In the genomic region with DNA sequence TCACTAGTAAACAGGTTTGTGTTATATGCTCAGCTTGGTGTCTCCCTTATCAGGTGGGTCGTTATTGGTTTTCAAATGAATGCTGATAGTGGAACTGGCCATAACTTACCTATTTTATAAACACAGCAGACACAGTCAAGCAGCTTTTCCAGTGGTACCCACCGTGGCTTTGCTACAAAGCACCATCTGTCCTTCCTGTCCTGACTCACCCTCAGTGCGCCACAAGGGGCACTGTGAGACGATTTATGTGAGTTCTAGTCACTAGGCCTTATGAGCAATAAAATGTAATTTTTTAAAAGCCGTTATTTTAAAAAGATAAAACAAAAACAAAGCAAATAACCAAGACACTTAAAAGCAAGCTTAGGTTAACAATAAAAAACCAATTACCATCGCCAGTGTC, we compare ENCODE assay signal across 9 mouse cellular contexts. TPM values are rescaled to one million over a fixed set of nuclear protein-coding genes. Genes with fewer than 3 reads are reported as not detected.
DNase-seq lines count a peak whose midpoint lies in the region; ATAC-seq and TF ChIP-seq lines count a peak whose summit lies in the region.
"Had no signal": no experiment of that assay in that cellular context is flagged by ENCODE, and none has a peak within 500 bp of the region (broad histone marks: within the 10 kb centered on the region; RNA-seq: fewer than 3 reads in every experiment).

No protein-coding gene starts in this region.

- no peaks in the 10 kb centered on the region for H3K27me3 ChIP-seq in hindbrain, embryonic 16.5 days (replicated peaks; ENCODE audit: control insufficient read depth, insufficient read depth, low read length)
- no peaks in the 10 kb centered on the region for H3K27me3 ChIP-seq in hindbrain, embryonic 13.5 days
- H3K27me3 ChIP-seq: liver, embryonic 15.5 days had no signal

- TF ChIP-seq CTCF in brain, embryonic 14.5 days (IDR thresholded peaks at IDR 0.05; ENCODE audit: borderline replicate concordance, extremely low read depth, insufficient read depth, insufficient read length), result peak; percentile 62; the same call in 1 of the 2 replicates

- peak; percentile 56 for DNase-seq in retina, postnatal 1 day
- DNase-seq in retina, embryonic 14.5 days (ENCODE audit: low spot score), result no peak
- DNase-seq in brain, embryonic 14.5 days (ENCODE audit: low read depth), result peak; percentile 62
- DNase-seq in thymus, postnatal 25 days, result peak; percentile 14
- no peak for DNase-seq in right cerebral cortex, adult 18-20 months
- DNase-seq: kidney, adult 11 months had no signal

- H3K9ac ChIP-seq in hindbrain, embryonic 16.5 days (ENCODE audit: low read depth, low read length), result no peak overlapping the region
- no peak overlapping the region for H3K9ac ChIP-seq in hindbrain, embryonic 13.5 days
- H3K9ac ChIP-seq: liver, embryonic 15.5 days had no signal

- no peak overlapping the region for H3K4me2 ChIP-seq in hindbrain, embryonic 16.5 days (ENCODE audit: low read length)
- no peak overlapping the region for H3K4me2 ChIP-seq in hindbrain, embryonic 13.5 days
- H3K4me2 ChIP-seq: liver, embryonic 15.5 days had no signal

- H3K36me3 ChIP-seq in hindbrain, embryonic 16.5 days (ENCODE audit: control insufficient read depth, insufficient read depth, low read length), result no peaks in the 10 kb centered on the region
- H3K36me3 ChIP-seq in hindbrain, embryonic 13.5 days, result no peaks in the 10 kb centered on the region
- H3K36me3 ChIP-seq: liver, embryonic 15.5 days had no signal

- TF ChIP-seq POLR2A in brain, embryonic 14.5 days (IDR thresholded peaks at IDR 0.05; ENCODE audit: borderline replicate concordance, extremely low read depth, insufficient read depth, insufficient read length, poor library complexity, severe bottlenecking), result no peak

- no peak overlapping the region for H3K4me3 ChIP-seq in hindbrain, embryonic 16.5 days (ENCODE audit: low read length)
- no peak overlapping the region for H3K4me3 ChIP-seq in hindbrain, embryonic 13.5 days
- H3K4me3 ChIP-seq: liver, embryonic 15.5 days had no signal

- 0 out of 2 replicates have a peak, but pooled peaks cover 3% of the 10 kb centered on the region for H3K4me1 ChIP-seq in hindbrain, embryonic 16.5 days (ENCODE audit: control insufficient read depth, insufficient read depth, low read depth, low read length)
- peaks cover 8% of the 10 kb centered on the region for H3K4me1 ChIP-seq in hindbrain, embryonic 13.5 days (replicated peaks)

- ATAC-seq in hindbrain, embryonic 16.5 days, result 0 out of 2 replicates have a peak, but pooled peaks have one; percentile 25
- ATAC-seq in hindbrain, embryonic 13.5 days (ENCODE audit: low FRiP score), result no peak

- WGBS in hindbrain, embryonic 16.5 days, result 54% methylated on average over 6 of the region's 6 CpGs
- 55% methylated on average over 6 of the region's 6 CpGs for WGBS in hindbrain, embryonic 13.5 days

- no peaks in the 10 kb centered on the region for H3K9me3 ChIP-seq in hindbrain, embryonic 16.5 days (ENCODE audit: control insufficient read depth, low read length)
- no peaks in the 10 kb centered on the region for H3K9me3 ChIP-seq in hindbrain, embryonic 13.5 days
- H3K9me3 ChIP-seq: liver, embryonic 15.5 days had no signal

- H3K27ac ChIP-seq in hindbrain, embryonic 16.5 days (ENCODE audit: low read depth, low read length), result no peak overlapping the region
- no peak overlapping the region for H3K27ac ChIP-seq in hindbrain, embryonic 13.5 days
- H3K27ac ChIP-seq: liver, embryonic 15.5 days had no signal

RNA-seq across cellular contexts. Expression of a gene that starts 13.8 kb away (rescaled TPM):
- polyA plus RNA-seq in hindbrain, embryonic 16.5 days (2015; fragmentation: Nextera tagmentation; extraction: Ambion mirVana), result 2.2 and 2.3 TPM in 2 replicates
- 1.1 and 1.4 TPM in 2 replicates for polyA plus RNA-seq in hindbrain, embryonic 13.5 days (2015; fragmentation: Nextera tagmentation; extraction: Ambion mirVana)
- polyA plus RNA-seq in brain, embryonic 14.5 days (2012; rRNA removed), result 0.44 and 0.60 TPM in 2 replicates

RNA-seq across cellular contexts. Expression of a gene that starts 45.6 kb away (rescaled TPM):
- 2.7 and 4.4 TPM in 2 replicates for polyA plus RNA-seq in hindbrain, embryonic 16.5 days (2015; fragmentation: Nextera tagmentation; extraction: Ambion mirVana)
- 3.9 and 5.1 TPM in 2 replicates for polyA plus RNA-seq in hindbrain, embryonic 13.5 days (2015; fragmentation: Nextera tagmentation; extraction: Ambion mirVana)
- polyA plus RNA-seq in brain, embryonic 14.5 days (2012; rRNA removed), result 1.3 and 2.6 TPM in 2 replicates

Comparison
In these comparisons a context has a peak if more than half of its experiments do, and no peak if none do; other contexts are left out.
1. DNase-seq: peak in retina, postnatal 1 day (single experiment), brain, embryonic 14.5 days (single experiment) and thymus, postnatal 25 days (single experiment); none in retina, embryonic 14.5 days (single experiment) and right cerebral cortex, adult 18-20 months (single experiment).